Mouse (Mus musculus) olfactory bulb, adult 2 months (tissue): ENCODE results near the gene Clec16a. TPM values are rescaled to one million over a fixed set of nuclear protein-coding genes. Genes with fewer than 3 reads are reported as not detected.

Source experiments
- H3K27ac ChIP-seq: fragments of 200-500 bp; 2 replicates; pipeline ENCODE4 v1.5.1; 2012; ENCODE audit warnings: low read depth, low read length; ENCODE audit not compliant: insufficient read depth
- H3K4me1 ChIP-seq: fragments of 200-500 bp; 2 replicates; pipeline ENCODE4 v1.6.1; 2012; ENCODE audit warnings: low read length; ENCODE audit not compliant: control insufficient read depth, insufficient read depth
- H3K4me3 ChIP-seq: fragments of 200-500 bp; 2 replicates; pipeline ENCODE4 v1.5.1; 2012; ENCODE audit warnings: mild to moderate bottlenecking, low read depth, low read length, moderate library complexity; ENCODE audit not compliant: insufficient read depth
- CTCF ChIP-seq: fragments of 200-500 bp; IDR thresholded peaks from 2 replicates; pipeline ENCODE4 v1.5.1; 2012; ENCODE audit warnings: low read depth, mild to moderate bottlenecking, low read length, moderate library complexity; ENCODE audit not compliant: insufficient read depth
- POLR2A ChIP-seq: fragments of 200-500 bp; IDR thresholded peaks from 2 replicates; pipeline ENCODE4 v1.6.1; 2012; ENCODE audit warnings: mild to moderate bottlenecking, low read depth, low read length, moderate library complexity; ENCODE audit not compliant: insufficient read depth
- WGBS: fragments of 180-500 bp; shearing (Covaris S2); methylation state at CpG from one replicate; pipeline ENCODE4 v1.1.7; 2018; 5-methylcytosine and 5-hydroxymethylcytosine counted together
- polyA plus RNA-seq: library from polyadenylated mRNA; stranded (reverse); fragments of >200 nt; gene quantifications from 2 replicates; pipeline ENCODE4 v1.2.4, GENCODE M21; 2012; ENCODE audit warnings: low replicate concordance; ENCODE audit not compliant: missing spikeins, insufficient read depth, insufficient read length

The Clec16a gene
- polyA plus RNA-seq, 1 experiment: 285 TPM

GRCm38 (mm10) chr16:10542698-10543365, 2.3 kb upstream of the Clec16a start, which contains the start of gene Dexi:
TSS of gene Dexi (minus strand) at chr16:10543054.
- H3K4me1 ChIP-seq: peaks cover 29% of the 10 kb centered on the region
- peak within 1 kb of the TSS; percentile 40 for H3K27ac ChIP-seq
- WGBS: under 1% methylated on average over 59 of the region's 61 CpGs
- peak within 1 kb of the TSS; percentile 70 for H3K4me3 ChIP-seq
- peak; percentile 96 for TF ChIP-seq POLR2A
- TF ChIP-seq CTCF: no peak

- Histone ChIP-seq H3K4me1 (peaks cover 12% of the 10 kb centered on the region), H3K27ac (no peak overlapping the region), H3K4me3 (no peak overlapping the region)
- 45% methylated on average over 3 of the region's 3 CpGs for WGBS
- no peak for TF ChIP-seq POLR2A
- TF ChIP-seq CTCF: no peak
Measured at GRCm38 (mm10) chr16:10546865-10547264, 1.7 kb downstream of the Clec16a start.

- Histone ChIP-seq H3K4me1 (peaks cover 12% of the 10 kb centered on the region), H3K27ac (no peak overlapping the region), H3K4me3 (no peak overlapping the region)
- 64% methylated on average over 3 of the region's 3 CpGs for WGBS
- TF ChIP-seq POLR2A: no peak
- no peak for TF ChIP-seq CTCF
Measured at GRCm38 (mm10) chr16:10548938-10549337, 3.8 kb downstream of the Clec16a start.

GRCm38 (mm10) chr16:10549600-10549999, 4.5 kb downstream of the Clec16a start:
- TF ChIP-seq POLR2A (no peak), CTCF (no peak)
- Histone ChIP-seq H3K4me1 (peaks cover 12% of the 10 kb centered on the region), H3K4me3 (no peak overlapping the region), H3K27ac (no peak overlapping the region)
- WGBS: 80% methylated on average over 2 of the region's 2 CpGs

- 84% methylated on average over 4 of the region's 4 CpGs for WGBS
- TF ChIP-seq POLR2A (no peak), CTCF (no peak)
- Histone ChIP-seq H3K4me3 (no peak overlapping the region), H3K27ac (no peak overlapping the region), H3K4me1 (peaks cover 10% of the 10 kb centered on the region)
Measured at GRCm38 (mm10) chr16:10551592-10551991, 6.5 kb downstream of the Clec16a start.

- H3K4me1 ChIP-seq: peaks cover 6% of the 10 kb centered on the region
- no peak for TF ChIP-seq POLR2A
- TF ChIP-seq CTCF: no peak
- no peak overlapping the region for H3K27ac ChIP-seq
- 92% methylated on average over 2 of the region's 2 CpGs for WGBS
- no peak overlapping the region for H3K4me3 ChIP-seq
Measured at GRCm38 (mm10) chr16:10553858-10554257, 8.7 kb downstream of the Clec16a start.

- H3K4me3 ChIP-seq: no peak overlapping the region
- H3K27ac ChIP-seq: no peak overlapping the region
- WGBS: 64% methylated on average over 8 of the region's 8 CpGs
- TF ChIP-seq CTCF (no peak), POLR2A (no peak)
- no peaks in the 10 kb centered on the region for H3K4me1 ChIP-seq
Measured at GRCm38 (mm10) chr16:10559991-10560390, 14.9 kb downstream of the Clec16a start.

- WGBS: 44% methylated on average over 4 of the region's 4 CpGs
- peak; percentile 71 for TF ChIP-seq CTCF
- no peak for TF ChIP-seq POLR2A
- Histone ChIP-seq H3K4me3 (no peak overlapping the region), H3K4me1 (no peaks in the 10 kb centered on the region), H3K27ac (no peak overlapping the region)
Measured at GRCm38 (mm10) chr16:10565278-10565885, 20.2 kb downstream of the Clec16a start.

GRCm38 (mm10) chr16:10567153-10567552, 22.0 kb downstream of the Clec16a start:
- Histone ChIP-seq H3K4me1 (no peaks in the 10 kb centered on the region), H3K27ac (no peak overlapping the region), H3K4me3 (no peak overlapping the region)
- TF ChIP-seq CTCF (no peak), POLR2A (no peak)
- 93% methylated on average over 4 of the region's 4 CpGs for WGBS
